Mouse (Mus musculus) ES-Bruce4 (cell line): ENCODE data around the gene Mrpl12. TPM values are rescaled to one million over a fixed set of nuclear protein-coding genes. Genes with fewer than 3 reads are reported as not detected.

Experiments
- H3K27ac ChIP-seq: 2 replicates; pipeline ENCODE4 v1.5.1; 2012; ENCODE audit warnings: low read length, inconsistent platforms; ENCODE audit not compliant: insufficient read depth
- H3K27me3 ChIP-seq: 2 replicates; pipeline ENCODE4 v1.6.1; 2012; ENCODE audit warnings: mild to moderate bottlenecking, low read length, inconsistent platforms; ENCODE audit not compliant: control insufficient read depth, poor library complexity, insufficient read depth, severe bottlenecking
- H3K36me3 ChIP-seq: 2 replicates; pipeline ENCODE4 v1.6.1; 2012; ENCODE audit warnings: inconsistent platforms, mild to moderate bottlenecking, low read length, moderate library complexity; ENCODE audit not compliant: control insufficient read depth, poor library complexity, insufficient read depth, severe bottlenecking
- H3K4me1 ChIP-seq: one replicate; pipeline ENCODE4 v1.8.1; 2011; ENCODE audit warnings: low read length; ENCODE audit not compliant: control insufficient read depth, insufficient read depth
- H3K4me3 ChIP-seq: 2 replicates; pipeline ENCODE4 v1.5.1; 2011; ENCODE audit warnings: low read depth, mild to moderate bottlenecking, low read length
- H3K9ac ChIP-seq: 2 replicates; pipeline ENCODE4 v1.6.1; 2012; ENCODE audit warnings: low read depth, mild to moderate bottlenecking, inconsistent platforms; ENCODE audit not compliant: poor library complexity, severe bottlenecking
- H3K9me3 ChIP-seq: replicated peaks from 2 replicates; pipeline ENCODE4 v1.6.1; 2012; ENCODE audit warnings: mild to moderate bottlenecking, low read length, inconsistent platforms; ENCODE audit not compliant: control insufficient read depth, poor library complexity, insufficient read depth, severe bottlenecking
- CTCF ChIP-seq: IDR thresholded peaks from one replicate; pipeline ENCODE4 v1.8.1; 2011; ENCODE audit warnings: low read depth, low read length
- EP300 ChIP-seq: IDR thresholded peaks from 2 replicates; pipeline ENCODE4 v1.6.1; 2011; ENCODE audit warnings: low read depth, low read length; ENCODE audit not compliant: insufficient read depth
- POLR2A ChIP-seq: IDR thresholded peaks from one replicate; pipeline ENCODE4 v1.8.1; 2011; ENCODE audit warnings: low read length; ENCODE audit not compliant: insufficient read depth
- polyA plus RNA-seq: library from polyadenylated mRNA; stranded (reverse); fragments of >200 nt; gene quantifications from 2 replicates; pipeline ENCODE4 v1.2.4, GENCODE M21; 2011; ENCODE audit warnings: low read depth; ENCODE audit not compliant: missing spikeins, insufficient read depth, insufficient read length

The Mrpl12 gene
- polyA plus RNA-seq, 1 experiment = 83.6 TPM

GRCm38 (mm10) chr11:120444106-120444505 lies 40.3 kb upstream of the Mrpl12 start:
- no peaks in the 10 kb centered on the region for H3K36me3 ChIP-seq
- no peaks in the 10 kb centered on the region for H3K27me3 ChIP-seq
- no peak for TF ChIP-seq EP300
- no peak for TF ChIP-seq POLR2A
- no peak for TF ChIP-seq CTCF
- H3K4me3 ChIP-seq = no peak overlapping the region
- H3K9ac ChIP-seq = no peak overlapping the region
- H3K27ac ChIP-seq = no peak overlapping the region
- H3K4me1 ChIP-seq = no peaks in the 10 kb centered on the region
- no peaks in the 10 kb centered on the region for H3K9me3 ChIP-seq

GRCm38 (mm10) chr11:120445475-120445874 lies 38.9 kb upstream of the Mrpl12 start:
- H3K9me3 ChIP-seq = no peaks in the 10 kb centered on the region
- no peaks in the 10 kb centered on the region for H3K27me3 ChIP-seq
- no peak for TF ChIP-seq POLR2A
- no peak for TF ChIP-seq CTCF
- no peak for TF ChIP-seq EP300
- H3K4me1 ChIP-seq = no peaks in the 10 kb centered on the region
- H3K4me3 ChIP-seq = no peak overlapping the region
- no peak overlapping the region for H3K27ac ChIP-seq
- no peaks in the 10 kb centered on the region for H3K36me3 ChIP-seq
- no peak overlapping the region for H3K9ac ChIP-seq

GRCm38 (mm10) chr11:120447179-120447578 lies 37.2 kb upstream of the Mrpl12 start:
- Histone ChIP-seq H3K27ac (no peak overlapping the region), H3K27me3 (no peaks in the 10 kb centered on the region), H3K9ac (no peak overlapping the region), H3K4me3 (no peak overlapping the region), H3K36me3 (no peaks in the 10 kb centered on the region), H3K9me3 (no peaks in the 10 kb centered on the region), H3K4me1 (no peaks in the 10 kb centered on the region)
- TF ChIP-seq POLR2A = no peak
- TF ChIP-seq CTCF = no peak
- TF ChIP-seq EP300 = no peak

GRCm38 (mm10) chr11:120452246-120452645 lies 32.2 kb upstream of the Mrpl12 start:
- H3K36me3 ChIP-seq = no peaks in the 10 kb centered on the region
- TF ChIP-seq POLR2A (no peak), EP300 (no peak), CTCF (no peak)
- no peaks in the 10 kb centered on the region for H3K4me1 ChIP-seq
- no peak overlapping the region for H3K9ac ChIP-seq
- no peak overlapping the region for H3K27ac ChIP-seq
- H3K9me3 ChIP-seq = no peaks in the 10 kb centered on the region
- H3K27me3 ChIP-seq = no peaks in the 10 kb centered on the region
- no peak overlapping the region for H3K4me3 ChIP-seq

- Histone ChIP-seq H3K9ac (no peak within 1 kb of the TSS), H3K9me3 (no peaks in the 10 kb centered on the region), H3K4me3 (no peak within 1 kb of the TSS), H3K36me3 (no peaks in the 10 kb centered on the region), H3K27me3 (no peaks in the 10 kb centered on the region), H3K27ac (no peak within 1 kb of the TSS), H3K4me1 (no peaks in the 10 kb centered on the region)
- TF ChIP-seq POLR2A = no peak
- TF ChIP-seq CTCF = no peak
- no peak for TF ChIP-seq EP300
Measured at GRCm38 (mm10) chr11:120453306-120453705, 31.1 kb upstream of the Mrpl12 start, which contains the start of gene Pde6g. Gene Pde6g, minus strand, starts transcription at chr11:120453500.

GRCm38 (mm10) chr11:120454965-120455364 lies 29.4 kb upstream of the Mrpl12 start:
- Histone ChIP-seq H3K27me3 (no peaks in the 10 kb centered on the region), H3K27ac (no peak overlapping the region), H3K9ac (no peak overlapping the region), H3K36me3 (no peaks in the 10 kb centered on the region), H3K4me1 (no peaks in the 10 kb centered on the region), H3K9me3 (no peaks in the 10 kb centered on the region), H3K4me3 (no peak overlapping the region)
- TF ChIP-seq CTCF = no peak
- no peak for TF ChIP-seq EP300

- no peak for TF ChIP-seq EP300
- no peak for TF ChIP-seq POLR2A
- TF ChIP-seq CTCF = no peak
- Histone ChIP-seq H3K4me3 (no peak overlapping the region), H3K9ac (no peak overlapping the region), H3K9me3 (no peaks in the 10 kb centered on the region), H3K36me3 (no peaks in the 10 kb centered on the region), H3K27ac (no peak overlapping the region), H3K4me1 (no peaks in the 10 kb centered on the region), H3K27me3 (no peaks in the 10 kb centered on the region)
Measured at GRCm38 (mm10) chr11:120455413-120455812, 29.0 kb upstream of the Mrpl12 start.
